Mouse (Mus musculus): ENCODE measurements at regions not wholly inside any gene's neighbourhood (a gene's known extent, or its start where the extent isn't known, plus 50 kb on each side); places are given as distances from the start of the nearest gene placed in this dataset.

DNA sequence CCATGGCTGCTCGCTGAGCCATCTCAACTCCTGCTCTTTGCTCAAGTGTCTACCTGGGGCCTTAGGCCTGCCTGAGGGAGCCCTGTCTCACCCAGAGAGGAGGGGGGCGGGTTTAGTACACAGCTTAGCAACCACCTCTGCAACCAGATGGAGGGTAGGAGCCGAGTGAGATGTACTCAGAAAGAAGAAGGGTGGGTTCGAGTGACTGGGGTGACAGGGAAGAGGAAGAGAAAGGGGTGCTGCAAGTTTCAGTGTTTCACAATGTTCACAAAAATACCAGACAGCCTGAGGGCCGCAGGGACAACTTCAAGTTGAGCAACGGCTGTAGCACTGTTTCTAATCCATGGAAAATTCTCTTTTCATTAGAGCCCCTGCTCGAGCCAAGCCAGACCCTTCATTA is 84.4 kb downstream of the Zfp36l2 start:
- no peak overlapping the region for H3K4me3 ChIP-seq (replicated peaks)
- WGBS = 67% methylated on average over 7 of the region's 7 CpGs
- no peak overlapping the region for H3K4me2 ChIP-seq
- no peaks in the 10 kb centered on the region for H3K36me3 ChIP-seq
- peaks cover 25% of the 10 kb centered on the region for H3K4me1 ChIP-seq
- no peaks in the 10 kb centered on the region for H3K9me3 ChIP-seq
- no peak overlapping the region for H3K9ac ChIP-seq
- H3K27ac ChIP-seq = no peak overlapping the region; the same call in 1 of the 2 replicates
- no peaks in the 10 kb centered on the region for H3K27me3 ChIP-seq (replicated peaks)
- ATAC-seq (ENCODE audit: insufficient read depth, low FRiP score, low read depth) = no peak

GRCm38 (mm10) chr17:84101652-84102051 is 86.1 kb downstream of the Zfp36l2 start:
- Histone ChIP-seq H3K4me1 (peaks cover 26% of the 10 kb centered on the region), H3K27me3 (replicated peaks) (no peaks in the 10 kb centered on the region), H3K9ac (no peak overlapping the region), H3K4me2 (no peak overlapping the region), H3K9me3 (no peaks in the 10 kb centered on the region), H3K4me3 (replicated peaks) (no peak overlapping the region), H3K36me3 (no peaks in the 10 kb centered on the region), H3K27ac (peak overlapping the region; percentile 21; the same call in 1 of the 2 replicates)
- no peak for ATAC-seq (ENCODE audit: insufficient read depth, low FRiP score, low read depth)
- 38% methylated on average over 1 of the region's 1 CpGs for WGBS

- no peaks in the 10 kb centered on the region for H3K27me3 ChIP-seq (replicated peaks)
- WGBS = 47% methylated on average over 10 of the region's 10 CpGs
- no peak for ATAC-seq (ENCODE audit: insufficient read depth, low FRiP score, low read depth)
- peaks cover 36% of the 10 kb centered on the region for H3K4me1 ChIP-seq
- no peaks in the 10 kb centered on the region for H3K9me3 ChIP-seq
- H3K4me2 ChIP-seq = no peak overlapping the region
- peak overlapping the region; percentile 0; the same call in 1 of the 2 replicates for H3K27ac ChIP-seq
- H3K4me3 ChIP-seq (replicated peaks) = no peak overlapping the region
- H3K9ac ChIP-seq = no peak overlapping the region
- no peaks in the 10 kb centered on the region for H3K36me3 ChIP-seq
These were observed 87.2 kb downstream of the Zfp36l2 start for GRCm38 (mm10) chr17:84100523-84100922.

DNA sequence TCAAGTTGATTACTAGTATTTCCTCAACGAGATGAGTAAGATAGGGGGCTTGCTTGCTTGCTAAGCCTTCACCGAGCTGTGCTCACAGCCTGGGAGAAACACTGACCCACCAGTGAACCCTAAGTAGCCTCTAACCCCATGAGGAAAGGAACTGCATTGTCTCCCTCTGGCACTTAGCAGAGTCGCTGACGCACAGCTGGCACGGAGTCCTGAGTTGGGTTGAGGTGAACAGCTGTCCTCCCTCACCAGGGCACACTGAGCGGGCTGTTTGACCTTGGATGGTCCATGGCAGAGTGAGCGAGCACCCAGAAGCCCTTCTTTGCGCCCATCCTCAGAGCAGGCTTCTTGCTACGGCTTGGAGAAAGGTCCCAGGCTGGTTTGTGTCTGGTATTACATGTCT is 88.0 kb downstream of the Zfp36l2 start:
- Histone ChIP-seq H3K9me3 (no peaks in the 10 kb centered on the region), H3K27ac (no peak overlapping the region), H3K27me3 (replicated peaks) (no peaks in the 10 kb centered on the region), H3K36me3 (no peaks in the 10 kb centered on the region), H3K4me3 (replicated peaks) (no peak overlapping the region), H3K9ac (no peak overlapping the region), H3K4me2 (no peak overlapping the region), H3K4me1 (peaks cover 36% of the 10 kb centered on the region)
- 74% methylated on average over 9 of the region's 9 CpGs for WGBS
- no peak for ATAC-seq (ENCODE audit: insufficient read depth, low FRiP score, low read depth)

GRCm38 (mm10) chr17:84097871-84098430 is 89.8 kb downstream of the Zfp36l2 start:
- Histone ChIP-seq H3K27me3 (replicated peaks) (no peaks in the 10 kb centered on the region), H3K4me2 (no peak overlapping the region), H3K27ac (no peak overlapping the region), H3K36me3 (no peaks in the 10 kb centered on the region), H3K9me3 (no peaks in the 10 kb centered on the region), H3K4me1 (peaks cover 28% of the 10 kb centered on the region), H3K9ac (no peak overlapping the region), H3K4me3 (replicated peaks) (no peak overlapping the region)
- WGBS = 81% methylated on average over 6 of the region's 6 CpGs
- ATAC-seq (ENCODE audit: insufficient read depth, low FRiP score, low read depth) = no peak

GRCm38 (mm10) chr17:84097286-84097685 is 90.5 kb downstream of the Zfp36l2 start:
- H3K4me3 ChIP-seq (replicated peaks) = no peak overlapping the region
- 73% methylated on average over 13 of the region's 13 CpGs for WGBS
- no peaks in the 10 kb centered on the region for H3K9me3 ChIP-seq
- H3K27me3 ChIP-seq (replicated peaks) = no peaks in the 10 kb centered on the region
- no peak for ATAC-seq (ENCODE audit: insufficient read depth, low FRiP score, low read depth)
- peaks cover 28% of the 10 kb centered on the region for H3K4me1 ChIP-seq
- H3K9ac ChIP-seq = no peak overlapping the region
- H3K4me2 ChIP-seq = no peak overlapping the region
- H3K36me3 ChIP-seq = no peaks in the 10 kb centered on the region
- no peak overlapping the region for H3K27ac ChIP-seq

DNA sequence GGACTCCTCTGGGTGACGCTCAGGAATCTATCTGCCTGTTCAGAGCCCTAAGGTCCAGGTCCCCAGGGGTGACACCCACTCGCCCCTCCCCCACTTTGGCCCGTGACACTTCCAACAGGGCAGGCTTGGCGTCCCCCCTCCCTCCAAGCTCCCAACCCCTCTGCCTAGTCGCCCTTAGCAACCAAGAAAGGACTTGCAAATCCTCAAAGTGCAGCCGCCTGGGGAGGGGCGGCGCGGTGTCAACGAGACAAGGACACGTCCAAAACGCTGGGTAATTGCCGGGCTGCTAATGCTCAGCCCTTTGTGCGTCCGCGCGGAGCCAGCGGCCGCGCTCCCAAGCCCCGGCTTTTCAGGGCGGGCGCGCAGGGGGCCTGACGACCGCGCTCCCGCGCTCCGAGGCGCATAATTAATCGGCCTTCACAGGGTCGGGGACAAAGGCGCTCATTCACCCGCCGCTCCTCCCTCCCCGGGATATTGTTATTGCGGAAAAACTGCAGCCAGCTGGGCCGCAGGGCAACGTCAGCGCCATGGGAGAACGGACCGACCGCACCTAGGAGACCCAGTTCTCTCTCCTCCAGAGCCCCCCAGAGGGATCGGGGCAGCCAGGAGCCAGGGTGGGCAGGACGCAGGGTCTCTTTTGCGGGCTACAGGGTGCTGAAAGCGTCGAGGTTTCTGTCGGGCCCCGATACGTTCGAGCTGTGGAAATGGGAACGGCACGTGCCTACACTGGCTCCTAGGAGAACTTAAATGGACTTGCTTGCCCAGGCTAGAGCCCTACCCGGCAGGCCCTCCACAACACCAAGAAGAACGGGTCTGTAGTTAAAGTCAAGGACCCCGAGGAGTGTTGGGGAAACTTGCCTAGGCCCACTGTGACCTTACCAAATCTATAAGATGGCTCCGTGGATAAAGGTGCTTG is 91.1 kb downstream of the Zfp36l2 start:
- peak; percentile 63; the same call in 1 of the 2 replicates for ATAC-seq (ENCODE audit: insufficient read depth, low FRiP score, low read depth)
- H3K4me1 ChIP-seq = peaks cover 28% of the 10 kb centered on the region

DNA sequence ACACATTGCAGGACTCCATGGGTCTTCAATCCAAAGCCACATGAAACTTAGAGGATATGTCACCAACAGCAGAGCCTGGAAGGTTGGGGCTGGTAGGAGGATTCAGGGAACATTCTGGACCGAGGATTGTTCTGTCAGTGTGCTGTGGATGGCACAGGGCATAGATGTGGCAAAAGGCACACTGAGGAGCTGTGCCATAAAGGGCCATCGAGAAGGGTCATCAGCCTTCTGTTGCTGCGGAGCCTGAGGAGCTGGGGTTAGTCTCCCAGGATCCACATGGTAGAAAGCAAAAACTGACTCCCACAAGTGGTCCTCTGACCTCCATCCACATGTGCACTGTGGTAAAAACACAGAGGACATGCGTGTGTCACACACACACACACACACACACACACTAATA is 91.9 kb downstream of the Zfp36l2 start:
- 42% methylated on average over 4 of the region's 4 CpGs for WGBS
- H3K9me3 ChIP-seq = no peaks in the 10 kb centered on the region
- no peak overlapping the region for H3K9ac ChIP-seq
- H3K4me2 ChIP-seq = no peak overlapping the region
- 0 out of 2 replicates have a peak overlapping the region, but pooled peaks have one; percentile 23 for H3K27ac ChIP-seq
- H3K4me3 ChIP-seq (replicated peaks) = no peak overlapping the region
- H3K36me3 ChIP-seq = no peaks in the 10 kb centered on the region
- ATAC-seq (ENCODE audit: insufficient read depth, low FRiP score, low read depth) = no peak
- peaks cover 28% of the 10 kb centered on the region for H3K4me1 ChIP-seq
- no peaks in the 10 kb centered on the region for H3K27me3 ChIP-seq (replicated peaks)

More for the DNA sequence above, 91.1 kb downstream of the Zfp36l2 start:
- Histone ChIP-seq H3K9ac (peak overlapping the region; percentile 31), H3K36me3 (no peaks in the 10 kb centered on the region), H3K4me3 (replicated peaks) (peak overlapping the region; percentile 41), H3K4me2 (peak overlapping the region; percentile 82), H3K27ac (peak overlapping the region; percentile 65), H3K27me3 (replicated peaks) (no peaks in the 10 kb centered on the region), H3K9me3 (no peaks in the 10 kb centered on the region)
- 9% methylated on average over 59 of the region's 59 CpGs for WGBS

DNA sequence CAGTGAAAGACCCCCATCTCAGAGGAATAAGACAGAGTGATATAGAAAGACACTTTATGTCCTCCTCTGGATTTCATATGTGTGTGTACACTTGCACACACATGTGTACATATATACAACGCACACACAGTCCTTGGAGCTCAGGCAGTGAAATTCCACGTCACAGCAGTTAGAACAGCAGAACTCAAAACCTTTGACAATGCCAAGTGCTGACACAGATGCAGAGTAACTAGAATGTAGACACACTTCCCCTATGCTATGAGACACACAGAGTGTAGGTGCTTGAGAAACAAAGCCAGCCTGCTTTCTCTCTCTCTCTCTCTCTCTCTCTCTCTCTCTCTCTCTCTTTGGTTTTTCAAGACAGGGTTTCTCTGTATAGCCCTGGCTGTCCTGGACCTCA is 92.7 kb downstream of the Zfp36l2 start:
- ATAC-seq (ENCODE audit: insufficient read depth, low FRiP score, low read depth) = no peak
- H3K4me3 ChIP-seq (replicated peaks) = no peak overlapping the region
- H3K36me3 ChIP-seq = no peaks in the 10 kb centered on the region
- H3K9me3 ChIP-seq = no peaks in the 10 kb centered on the region
- no peak overlapping the region for H3K27ac ChIP-seq
- H3K27me3 ChIP-seq (replicated peaks) = no peaks in the 10 kb centered on the region
- H3K9ac ChIP-seq = no peak overlapping the region
- WGBS = 77% methylated on average over 2 of the region's 2 CpGs
- H3K4me2 ChIP-seq = no peak overlapping the region
- H3K4me1 ChIP-seq = peaks cover 22% of the 10 kb centered on the region

GRCm38 (mm10) chr17:84086394-84086793 is 101.4 kb downstream of the Zfp36l2 start:
- no peak overlapping the region for H3K4me2 ChIP-seq
- no peaks in the 10 kb centered on the region for H3K36me3 ChIP-seq
- H3K4me1 ChIP-seq = peaks cover 39% of the 10 kb centered on the region
- H3K9ac ChIP-seq = no peak overlapping the region
- 83% methylated on average over 12 of the region's 12 CpGs for WGBS
- no peak overlapping the region for H3K4me3 ChIP-seq (replicated peaks)
- H3K27ac ChIP-seq = peak overlapping the region; percentile 53
- ATAC-seq (ENCODE audit: insufficient read depth, low FRiP score, low read depth) = no peak
- no peaks in the 10 kb centered on the region for H3K9me3 ChIP-seq
- no peaks in the 10 kb centered on the region for H3K27me3 ChIP-seq (replicated peaks)

- H3K4me1 ChIP-seq = peaks cover 39% of the 10 kb centered on the region
- 35% methylated on average over 7 of the region's 7 CpGs for WGBS
- no peaks in the 10 kb centered on the region for H3K36me3 ChIP-seq
- H3K27ac ChIP-seq = peak overlapping the region; percentile 53
- ATAC-seq (ENCODE audit: insufficient read depth, low FRiP score, low read depth) = peak; percentile 21; the same call in 1 of the 2 replicates
- no peaks in the 10 kb centered on the region for H3K9me3 ChIP-seq
- H3K4me3 ChIP-seq (replicated peaks) = no peak overlapping the region
- no peak overlapping the region for H3K4me2 ChIP-seq
- H3K27me3 ChIP-seq (replicated peaks) = no peaks in the 10 kb centered on the region
- H3K9ac ChIP-seq = no peak overlapping the region
These were observed 102.0 kb downstream of the Zfp36l2 start for GRCm38 (mm10) chr17:84085721-84086120.

GRCm38 (mm10) chr17:84085232-84085631 is 102.5 kb downstream of the Zfp36l2 start:
- Histone ChIP-seq H3K27me3 (replicated peaks) (no peaks in the 10 kb centered on the region), H3K9ac (no peak overlapping the region), H3K4me3 (replicated peaks) (no peak overlapping the region), H3K4me1 (peaks cover 39% of the 10 kb centered on the region), H3K36me3 (no peaks in the 10 kb centered on the region), H3K27ac (peak overlapping the region; percentile 53), H3K4me2 (no peak overlapping the region), H3K9me3 (no peaks in the 10 kb centered on the region)
- no peak for ATAC-seq (ENCODE audit: insufficient read depth, low FRiP score, low read depth)
- WGBS = 83% methylated on average over 10 of the region's 10 CpGs
